7 mouse cellular contexts compared by ENCODE assay signal in the genomic region with DNA sequence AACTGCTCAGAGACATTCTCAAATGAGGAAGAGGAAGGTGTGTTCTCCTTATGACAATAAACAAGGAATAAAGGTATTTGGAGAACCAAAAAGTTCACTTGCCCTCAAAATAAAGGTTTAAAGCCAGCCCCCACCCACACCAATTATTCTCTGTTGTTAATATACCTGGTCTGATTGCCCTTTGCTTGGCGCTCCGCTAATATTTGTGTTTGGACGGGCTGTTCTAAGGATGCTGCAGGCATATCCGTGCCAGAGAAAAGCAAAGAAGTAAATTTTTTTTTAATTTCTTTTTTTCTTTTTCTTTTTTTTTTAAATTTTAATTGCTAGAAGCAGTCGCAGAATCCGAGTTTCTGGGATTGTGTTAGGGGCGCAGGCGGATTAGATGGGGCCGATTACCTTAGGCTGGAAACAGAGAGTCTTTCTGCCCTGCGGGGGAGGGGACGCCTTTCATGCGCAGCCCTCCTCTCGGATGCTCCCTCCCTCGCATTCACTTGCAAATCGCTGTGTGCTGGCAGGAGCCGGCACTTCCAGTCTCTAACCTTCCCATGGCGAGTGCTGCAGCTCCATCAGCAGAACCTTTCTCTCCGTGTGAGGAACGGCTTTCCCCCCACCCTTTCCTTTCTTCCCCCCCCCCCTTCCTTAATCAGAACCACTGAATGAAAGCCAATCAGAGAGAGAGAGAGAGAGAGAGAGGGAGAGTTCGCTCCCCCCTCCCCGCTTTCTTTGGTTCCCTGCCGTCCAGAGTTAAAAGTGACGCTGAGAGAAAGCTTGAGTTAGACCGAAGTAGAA. TPM values are rescaled to one million over a fixed set of nuclear protein-coding genes. Genes with fewer than 3 reads are reported as not detected.
DNase-seq lines count a peak whose midpoint lies in the region; ATAC-seq and TF ChIP-seq lines count a peak whose summit lies in the region.

Gene Cdh10 (plus strand): TSS at position 763 of the 789 bp plus-strand sequence.

- peak within 1 kb of the TSS; percentile 61 for H3K4me2 ChIP-seq in neural tube, embryonic 12.5 days (replicated peaks)

- H3K9me3 ChIP-seq in neural tube, embryonic 12.5 days, result no peaks in the 10 kb centered on the region

- peak; percentile 2 for DNase-seq in urinary bladder, postnatal 14 days (ENCODE audit: low spot score)
- no peak for DNase-seq in urinary bladder, adult 2 months (ENCODE audit: low spot score)
- DNase-seq in heart, postnatal 14 days, result peak; percentile 6
- peak; percentile 75 to 78 for DNase-seq in left cerebral cortex, postnatal 14 days (ENCODE audit: low spot score in 2 of 2)
- DNase-seq in B cell, adult 2 months, result no peak

- no peak for TF ChIP-seq CTCF in cortical plate, adult 2 months (IDR thresholded peaks at IDR 0.05; ENCODE audit: extremely low read depth, insufficient read depth, low read length)

- peak within 1 kb of the TSS; percentile 47 for H3K4me3 ChIP-seq in cortical plate, adult 2 months (ENCODE audit: insufficient read depth, low read length)
- H3K4me3 ChIP-seq in neural tube, embryonic 12.5 days, result peak within 1 kb of the TSS; percentile 40

- H3K36me3 ChIP-seq in neural tube, embryonic 12.5 days, result no peaks in the 10 kb centered on the region

- no peaks in the 10 kb centered on the region for H3K27me3 ChIP-seq in neural tube, embryonic 12.5 days (replicated peaks)

- WGBS in neural tube, embryonic 12.5 days, result 2% methylated on average over 24 of the region's 24 CpGs

- peak; percentile 94 for ATAC-seq in neural tube, embryonic 12.5 days (ENCODE audit: low FRiP score, low read depth)

- H3K9ac ChIP-seq in neural tube, embryonic 12.5 days, result peak within 1 kb of the TSS; percentile 49

- TF ChIP-seq POLR2A in cortical plate, adult 2 months (IDR thresholded peaks at IDR 0.05; ENCODE audit: extremely low read depth, insufficient read depth, low read length), result peak; percentile 90

- intact Hi-C loops in heart, postnatal 14 days (cut with DNase I), result no loop called here
- intact Hi-C loops in left cerebral cortex, postnatal 14 days (cut with DNase I), result loop anchor here (2.0 kb wide), 1 partner anchor 458 kb away; no protein-coding TSS in a partner anchor

- H3K27ac ChIP-seq in cortical plate, adult 2 months (ENCODE audit: insufficient read depth, low read length), result peak within 1 kb of the TSS; percentile 97
- no peak within 1 kb of the TSS for H3K27ac ChIP-seq in neural tube, embryonic 12.5 days

- H3K4me1 ChIP-seq in cortical plate, adult 2 months (ENCODE audit: control insufficient read depth, insufficient read depth, low read length), result peaks cover 2% of the 10 kb centered on the region; the same call in 1 of the 2 replicates
- H3K4me1 ChIP-seq in neural tube, embryonic 12.5 days, result peaks cover 4% of the 10 kb centered on the region; the same call in 1 of the 2 replicates

RNA-seq across cellular contexts. Expression of gene Cdh10, which starts in this region (rescaled TPM):
- 0.49 and 0.58 TPM in 2 replicates for polyA plus RNA-seq in urinary bladder, adult 2 months (2012; rRNA removed)
- polyA plus RNA-seq in cortical plate, adult 2 months (2012; rRNA removed), result 36.6 and 40.2 TPM in 2 replicates
- total RNA-seq in heart, postnatal 14 days (2021), result under 1 TPM in 1 of 2 experiments, not detected in 1; 0.10 TPM
- 10 to 100 TPM; 63.5 to 69.4 TPM for total RNA-seq in left cerebral cortex, postnatal 14 days (2021)
- 7.3 and 8.4 TPM in 2 replicates for polyA plus RNA-seq in neural tube, embryonic 12.5 days (2016; fragmentation: Nextera tagmentation; extraction: Ambion mirVana)

Comparison
In these comparisons a context has a peak if more than half of its experiments do, and no peak if none do; other contexts are left out.
1. RNA of gene Cdh10 (total RNA-seq): 63.5 to 69.4 TPM in left cerebral cortex, postnatal 14 days; 0.10 TPM in heart, postnatal 14 days; every median in the first group is over 10 times any median in the second.
2. DNase-seq: peak in urinary bladder, postnatal 14 days (single experiment) and left cerebral cortex, postnatal 14 days (2 of 2); none in urinary bladder, adult 2 months (single experiment) and B cell, adult 2 months (0 of 2).
3. Peak in DNase-seq in heart, postnatal 14 days; RNA of the gene not detected or under 1 TPM.